Mouse (Mus musculus) urinary bladder, postnatal 36 days (tissue): ENCODE results near the gene Rnasel.
A peak's percentile ranks its signal among the peaks of the same experiment; 100 is the strongest.

Experiments
- DNase-seq, 2 experiments: peaks; one replicate each; pipeline ENCODE4 v3.0.0; 2022; ENCODE audit warnings: low spot score in 2 of 2, mixed read lengths in 1 of 2

The Rnasel gene

DNA sequence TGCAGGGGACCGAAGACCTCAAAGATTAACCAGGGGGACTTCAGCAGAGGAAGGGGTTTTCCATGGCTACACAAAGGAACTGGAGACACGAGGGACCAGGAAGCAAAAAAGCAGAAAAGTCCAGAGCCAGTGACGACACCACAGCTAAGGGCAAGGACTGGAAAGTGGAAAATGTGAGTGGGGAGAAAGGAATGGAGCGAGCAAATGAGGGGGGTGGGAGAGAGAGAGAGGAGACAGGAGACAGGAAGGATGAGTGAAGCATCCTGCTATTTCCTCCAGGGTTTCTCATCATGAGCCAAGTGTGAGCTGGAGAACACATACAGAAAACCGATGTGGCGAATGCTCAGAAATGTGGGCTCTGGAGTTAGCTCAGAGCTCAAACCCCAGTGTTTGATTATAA, 13.1 kb upstream of the Rnasel start:
- DNase-seq = no peak

DNA sequence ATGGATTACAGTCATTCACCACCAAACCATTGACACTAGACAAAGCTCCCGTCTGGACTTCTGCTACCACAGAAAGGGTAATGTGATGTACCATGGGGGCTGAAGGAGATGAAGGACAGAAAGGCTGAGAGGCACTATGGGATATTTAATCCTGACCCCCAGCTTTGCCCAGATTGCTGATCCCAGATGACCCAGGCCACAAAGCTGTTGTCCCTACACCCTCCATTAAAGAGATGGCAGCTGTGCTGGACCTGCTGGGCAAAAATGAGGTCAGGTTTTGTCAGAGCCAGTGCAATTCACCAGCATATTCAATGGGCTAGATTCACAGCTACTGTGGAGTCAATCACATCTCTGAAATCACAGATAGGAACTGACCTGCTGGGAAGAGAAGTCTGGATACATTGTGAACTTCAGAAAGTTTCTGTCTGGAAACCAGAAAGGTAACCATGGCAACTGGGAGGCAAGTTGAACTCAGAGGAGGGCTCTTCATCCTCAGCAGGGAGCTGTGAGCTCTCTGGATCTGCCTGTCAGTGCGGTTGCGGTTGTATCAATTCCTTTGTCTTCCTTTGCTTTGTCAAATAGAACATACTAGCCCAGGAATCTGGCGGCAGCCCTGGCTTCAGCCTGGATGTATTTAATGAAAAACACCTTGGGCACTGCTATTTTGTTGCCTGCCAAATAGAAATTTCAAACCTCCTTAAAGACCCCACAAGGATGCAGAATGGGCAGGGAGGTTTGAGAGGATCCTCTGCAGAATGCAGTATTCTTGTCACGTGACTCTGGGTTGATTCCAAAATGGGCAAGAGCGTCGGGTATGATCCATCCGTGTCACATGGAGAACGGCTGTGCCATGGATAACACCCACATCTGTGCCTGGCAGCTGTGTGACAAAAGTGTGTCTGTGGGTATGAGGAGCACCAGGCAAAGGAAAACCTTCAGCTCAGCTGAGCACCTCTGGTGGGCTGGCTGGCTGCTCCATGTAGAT, 11.8 kb upstream of the Rnasel start:
- no peak for DNase-seq

DNA sequence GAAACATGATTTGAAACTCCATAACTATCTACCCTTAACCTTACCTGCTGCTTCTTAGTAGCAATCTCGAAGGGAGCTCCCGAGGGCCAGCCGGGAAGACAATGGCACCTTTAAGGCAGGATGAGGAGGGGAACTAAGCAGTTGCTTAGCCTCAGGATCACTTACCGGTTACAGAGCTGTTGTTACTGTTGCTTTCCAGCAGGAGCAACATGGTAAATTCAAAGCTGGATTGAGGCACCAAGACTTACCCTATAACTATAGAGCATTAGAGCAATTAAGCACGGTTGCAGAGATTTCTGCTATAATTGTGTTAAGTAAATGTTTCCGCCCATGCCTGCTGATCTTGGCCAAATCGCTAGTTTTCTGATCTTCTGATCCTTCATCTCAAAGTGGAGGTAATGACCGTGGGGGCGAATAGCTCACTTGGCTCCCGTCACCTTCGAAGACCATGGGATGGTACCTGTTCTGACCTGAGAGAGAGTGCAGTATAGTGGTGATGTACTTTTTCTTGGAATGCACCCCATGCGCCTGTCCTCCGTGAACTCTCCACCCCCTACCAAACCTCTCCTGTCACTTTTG, 9.7 kb upstream of the Rnasel start:
- no peak for DNase-seq

DNA sequence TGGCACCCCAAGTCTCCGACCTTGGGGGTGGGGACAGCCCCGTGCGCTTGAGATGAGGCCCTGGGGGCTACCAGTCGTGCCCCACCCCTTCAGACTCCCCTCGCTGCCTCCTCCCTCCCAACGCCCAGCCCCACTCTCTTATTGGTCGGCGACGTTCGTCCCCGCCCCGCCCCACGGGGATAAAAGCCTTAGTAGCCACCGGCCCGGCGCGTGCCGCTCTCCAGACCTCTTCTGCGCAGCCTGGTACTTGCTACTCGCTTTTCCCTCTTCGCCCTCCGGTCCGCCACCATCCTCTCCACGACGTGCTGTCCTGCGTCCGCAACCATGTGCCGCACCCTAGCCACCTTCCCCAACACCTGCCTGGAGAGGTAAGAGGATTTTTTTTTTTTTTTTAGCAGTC, 9.1 kb upstream of the Rnasel start, which contains the start of gene Rgs16:
Gene Rgs16 (plus strand): TSS at position 205 of the 400 bp plus-strand sequence.
- DNase-seq = peak; percentile 60 to 79

DNA sequence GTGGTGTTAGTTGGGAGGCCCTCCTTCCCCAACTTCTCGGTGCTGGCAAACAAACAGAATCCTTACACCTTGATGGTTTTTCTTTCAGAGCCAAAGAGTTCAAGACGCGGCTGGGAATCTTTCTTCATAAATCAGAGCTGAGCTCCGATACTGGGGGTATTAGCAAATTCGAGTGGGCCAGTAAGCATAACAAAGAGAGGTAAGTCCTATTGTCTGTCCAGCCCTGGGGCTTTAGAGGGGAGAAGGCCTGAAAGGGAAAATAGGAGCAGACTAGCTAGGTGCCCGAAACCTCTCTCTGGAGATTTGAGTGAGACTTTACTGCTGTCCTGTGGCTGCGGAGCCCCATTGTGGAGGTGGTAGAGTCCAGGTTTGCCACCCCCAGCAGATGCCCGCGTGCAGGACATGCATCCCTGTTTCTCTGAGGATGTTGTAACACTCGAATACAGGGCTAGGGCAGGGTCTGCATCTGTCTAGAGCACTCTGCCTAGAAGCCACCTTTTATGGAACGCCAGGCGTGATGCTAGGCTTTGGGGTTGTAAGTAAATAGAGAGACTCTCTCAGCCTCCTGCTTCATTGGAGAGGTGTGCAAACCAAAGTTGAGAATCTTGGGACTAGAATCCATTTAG, 8.3 kb upstream of the Rnasel start:
- no peak for DNase-seq

DNA sequence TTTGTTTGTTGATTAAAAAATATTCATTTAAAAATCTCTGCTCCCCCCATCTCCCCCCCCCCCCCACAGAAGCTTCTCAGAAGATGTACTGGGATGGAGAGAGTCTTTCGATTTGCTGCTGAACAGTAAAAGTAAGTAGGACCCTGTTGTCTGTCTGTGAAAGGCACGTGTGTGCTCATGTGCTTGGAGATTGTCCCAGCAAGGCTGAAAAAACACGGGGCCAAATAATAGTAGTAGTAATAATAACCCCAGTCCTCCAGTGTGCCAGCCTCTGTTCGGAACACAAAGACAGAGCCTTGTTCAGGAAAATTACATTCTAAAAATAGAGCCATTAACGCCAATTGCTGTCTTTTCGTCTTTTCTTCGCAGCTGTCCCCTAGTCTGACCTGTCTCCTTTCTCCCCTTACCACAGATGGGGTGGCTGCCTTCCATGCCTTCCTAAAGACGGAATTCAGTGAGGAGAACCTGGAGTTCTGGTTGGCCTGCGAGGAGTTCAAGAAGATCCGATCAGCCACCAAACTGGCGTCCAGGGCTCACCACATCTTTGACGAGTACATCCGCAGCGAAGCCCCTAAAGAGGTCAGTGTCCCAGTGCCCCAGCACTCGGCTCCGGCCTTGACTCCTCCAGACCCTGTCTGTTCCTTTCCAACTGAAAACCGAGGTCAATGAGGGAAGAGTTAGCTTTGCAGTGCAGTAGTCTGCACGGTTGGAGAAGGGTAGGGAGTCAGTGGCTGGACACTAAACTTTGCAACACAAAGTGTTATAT, 7.5 kb upstream of the Rnasel start:
- DNase-seq = no peak

DNA sequence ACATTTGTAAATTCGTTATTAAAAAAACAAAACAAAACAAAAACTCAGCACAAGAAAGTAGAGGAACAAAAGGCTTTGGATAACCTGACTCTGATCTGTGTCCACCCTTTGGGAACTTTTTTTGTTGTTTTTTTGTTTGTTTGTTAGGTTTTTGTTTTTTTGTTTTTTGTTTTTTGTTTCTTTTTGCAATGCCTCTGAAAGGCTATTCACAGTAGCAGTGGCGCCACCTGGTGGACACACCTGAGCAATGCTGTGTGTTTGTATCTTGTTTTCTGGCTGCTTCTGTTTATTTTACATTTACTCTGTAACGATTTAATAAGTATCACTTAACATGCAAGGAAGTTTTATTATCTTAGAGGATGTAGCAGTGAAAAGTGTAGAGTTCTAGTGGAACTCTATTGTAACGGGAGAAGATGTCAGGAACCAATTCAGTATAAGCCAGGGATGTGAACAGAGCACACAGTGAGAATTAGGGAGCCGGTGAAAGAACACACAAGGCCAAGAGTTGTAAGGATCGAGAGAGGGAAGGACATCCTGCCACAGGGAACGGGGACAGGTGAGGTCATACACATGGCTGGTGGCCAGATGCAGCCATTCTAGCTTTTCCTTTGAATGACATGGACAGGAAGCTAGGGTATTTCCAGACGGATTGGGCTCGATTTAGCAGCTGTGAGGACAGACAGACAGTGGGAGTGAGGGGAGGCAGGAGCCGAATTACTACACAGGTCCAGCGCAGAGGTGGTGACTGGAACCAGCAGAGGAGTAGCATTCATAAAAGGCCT, 6.7 kb upstream of the Rnasel start:
- DNase-seq = peak in 1 of 2 experiments; percentile 78

DNA sequence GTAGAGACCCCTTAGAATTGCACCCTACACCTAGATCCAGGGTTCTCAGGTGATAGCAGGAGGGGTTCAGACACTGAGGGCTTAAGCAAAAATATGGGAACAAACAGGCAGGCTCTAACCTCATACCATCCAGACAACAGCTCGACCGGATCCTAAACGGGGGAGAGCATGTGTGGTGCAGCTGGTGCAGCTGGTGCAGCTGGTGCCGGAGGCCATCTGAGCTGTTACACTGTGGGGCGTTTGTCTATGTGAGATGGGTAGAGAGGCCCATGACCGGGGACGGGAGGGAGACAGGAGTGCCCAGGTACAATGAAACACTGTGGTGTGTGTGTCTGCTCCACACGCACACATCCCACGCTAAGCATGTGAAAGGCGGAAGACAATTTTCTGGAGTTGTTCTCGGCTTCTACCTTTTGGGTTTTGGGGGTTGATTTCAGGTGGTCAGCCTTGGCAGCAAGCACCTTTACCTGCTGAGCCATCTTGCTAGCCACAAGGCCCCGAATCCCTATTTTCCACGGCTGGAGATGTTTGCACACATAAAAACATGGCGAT, 3.0 kb upstream of the Rnasel start:
- no peak for DNase-seq

DNA sequence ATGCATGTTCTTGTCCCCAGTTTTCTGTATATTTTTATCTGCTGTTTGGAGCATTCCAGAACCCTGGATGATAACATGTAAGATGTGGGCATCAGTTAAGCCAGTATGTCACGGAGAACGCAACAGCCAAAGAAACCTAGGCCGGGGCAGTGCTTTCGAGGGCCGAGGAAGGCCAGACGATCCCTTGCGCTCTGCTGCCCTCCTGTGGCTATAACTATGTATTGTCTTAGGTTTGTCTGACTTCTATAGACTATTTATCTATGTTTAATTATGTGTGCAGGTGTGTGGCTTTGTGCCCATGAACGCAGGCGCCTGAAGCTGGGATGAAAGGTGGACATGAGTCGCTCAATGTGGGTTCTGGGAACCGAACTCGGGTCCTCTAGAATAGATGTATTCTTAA, 2.5 kb upstream of the Rnasel start:
- DNase-seq = peak; percentile 58 to 59

DNA sequence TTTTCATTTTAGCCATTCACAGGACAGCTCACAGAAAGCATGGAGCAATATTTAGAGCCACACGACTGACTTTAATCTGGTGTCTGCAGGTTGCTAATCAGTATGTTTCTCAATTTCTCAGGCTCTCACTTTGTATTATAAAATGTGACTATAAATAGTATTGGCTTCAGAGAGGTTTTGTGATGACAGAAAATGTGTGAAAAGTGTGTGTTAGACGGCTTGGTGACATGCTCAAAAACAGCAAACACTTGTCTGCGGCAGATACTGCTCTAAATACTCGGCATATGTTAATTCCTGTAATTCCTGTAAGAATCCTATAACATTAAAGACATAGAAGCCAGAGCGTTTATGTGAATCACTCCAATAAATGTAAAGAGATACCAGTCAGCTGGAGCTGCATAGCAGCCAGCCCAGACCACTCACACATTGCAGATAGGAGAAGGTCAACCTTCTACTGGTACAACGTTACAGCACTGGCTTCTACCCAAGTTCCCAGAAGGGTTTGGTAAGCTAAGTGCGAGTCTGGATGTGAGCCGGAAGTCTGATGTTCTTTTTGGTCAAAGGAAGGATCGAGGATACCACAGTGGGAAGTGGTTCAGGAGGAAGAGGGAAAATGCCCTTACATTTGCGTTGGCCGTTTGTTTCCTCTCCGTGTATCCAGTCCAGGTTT, 1.2 kb upstream of the Rnasel start:
- no peak for DNase-seq

DNA sequence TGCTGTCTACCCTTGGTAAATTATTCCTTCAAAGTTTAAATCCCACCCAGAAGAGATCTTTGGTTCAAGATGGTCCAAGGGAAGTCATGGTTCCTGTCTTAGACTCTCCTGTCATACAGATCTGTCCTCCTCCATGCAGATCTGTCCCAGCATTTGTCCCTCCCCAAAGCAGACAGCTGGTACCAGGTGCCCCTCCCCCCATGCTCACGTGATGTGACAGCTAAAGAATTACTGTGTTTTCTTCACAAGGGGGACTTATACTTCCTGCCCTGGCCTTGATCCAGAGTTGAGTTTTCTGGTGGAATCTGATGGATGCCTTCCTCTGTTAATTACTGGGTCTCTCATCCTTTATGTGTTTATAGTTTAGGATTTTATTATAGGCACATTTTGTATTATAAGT, 677 bp upstream of the Rnasel start:
- no peak for DNase-seq

DNA sequence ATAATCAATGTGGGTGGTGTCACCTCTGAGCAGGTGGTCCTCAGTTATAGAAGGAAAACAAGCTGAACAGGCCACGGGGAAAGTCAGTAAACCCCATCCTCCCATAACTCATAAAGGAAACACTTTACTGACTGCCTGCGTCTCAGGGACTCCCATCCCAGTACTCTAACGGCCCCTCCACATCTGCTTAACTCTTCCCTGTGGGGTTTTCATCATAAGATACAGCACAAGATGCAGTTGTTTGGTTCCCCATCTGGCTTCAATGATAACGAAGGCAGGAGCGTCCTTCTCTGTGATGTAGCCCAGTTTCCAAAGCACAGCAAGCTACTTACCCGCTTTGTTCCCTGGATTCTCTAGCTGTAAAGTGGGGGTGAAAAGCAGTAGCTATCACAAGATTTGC, 828 bp downstream of the Rnasel start:
- no peak for DNase-seq

DNA sequence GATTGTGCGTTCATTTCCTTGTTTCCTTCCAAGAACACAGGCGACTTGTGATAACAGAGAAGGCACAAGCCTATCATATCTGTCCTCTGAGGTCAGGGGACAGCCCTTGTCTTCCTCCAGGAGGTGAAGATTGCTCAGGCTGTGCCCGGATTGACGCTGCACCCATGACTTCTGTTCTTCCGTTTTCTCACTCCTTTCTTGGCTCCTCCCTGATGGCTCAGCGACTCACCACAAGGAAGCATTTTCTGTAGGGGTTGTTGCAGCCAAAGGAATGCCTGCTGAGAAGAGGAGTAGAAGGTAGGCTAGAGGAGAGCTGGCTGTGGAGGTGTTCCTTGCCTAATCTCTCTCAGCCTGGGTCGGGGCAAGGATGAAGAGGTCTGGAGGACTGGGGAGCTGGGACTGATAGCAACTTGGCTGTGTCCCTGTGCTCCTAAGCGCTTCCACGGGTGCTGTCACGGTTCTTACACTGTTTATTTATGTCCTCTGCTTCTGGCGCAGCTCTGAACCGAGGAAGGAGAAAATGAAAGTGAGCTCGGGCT, 2.6 kb downstream of the Rnasel start:
- peak; percentile 45 to 51 for DNase-seq

DNA sequence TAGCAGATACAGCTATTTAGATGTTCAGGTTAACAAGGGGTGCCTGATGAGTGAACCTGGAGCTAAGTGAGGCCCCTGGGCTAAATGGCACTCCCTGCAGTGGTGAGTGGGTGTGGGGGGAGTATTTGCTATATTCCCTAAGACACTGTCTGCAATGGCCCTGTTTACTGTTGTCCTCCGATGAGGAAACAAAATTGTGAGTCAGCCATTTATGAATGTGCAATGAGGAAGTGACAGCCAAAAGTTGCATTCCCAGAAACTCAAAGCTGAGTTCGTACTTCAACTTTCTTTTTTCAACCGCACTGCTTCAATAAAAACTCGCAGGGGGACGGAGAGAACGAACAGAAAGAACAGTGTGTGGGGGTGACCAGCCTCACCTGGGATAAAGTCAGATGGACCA, 3.3 kb downstream of the Rnasel start:
- DNase-seq = no peak

DNA sequence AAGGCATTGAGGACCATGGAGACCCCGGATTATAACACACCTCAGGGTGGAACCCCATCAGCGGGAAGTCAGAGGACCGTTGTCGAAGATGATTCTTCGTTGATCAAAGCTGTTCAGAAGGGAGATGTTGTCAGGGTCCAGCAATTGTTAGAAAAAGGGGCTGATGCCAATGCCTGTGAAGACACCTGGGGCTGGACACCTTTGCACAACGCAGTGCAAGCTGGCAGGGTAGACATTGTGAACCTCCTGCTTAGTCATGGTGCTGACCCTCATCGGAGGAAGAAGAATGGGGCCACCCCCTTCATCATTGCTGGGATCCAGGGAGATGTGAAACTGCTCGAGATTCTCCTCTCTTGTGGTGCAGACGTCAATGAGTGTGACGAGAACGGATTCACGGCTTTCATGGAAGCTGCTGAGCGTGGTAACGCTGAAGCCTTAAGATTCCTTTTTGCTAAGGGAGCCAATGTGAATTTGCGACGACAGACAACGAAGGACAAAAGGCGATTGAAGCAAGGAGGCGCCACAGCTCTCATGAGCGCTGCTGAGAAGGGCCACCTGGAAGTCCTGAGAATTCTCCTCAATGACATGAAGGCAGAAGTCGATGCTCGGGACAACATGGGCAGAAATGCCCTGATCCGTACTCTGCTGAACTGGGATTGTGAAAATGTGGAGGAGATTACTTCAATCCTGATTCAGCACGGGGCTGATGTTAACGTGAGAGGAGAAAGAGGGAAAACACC, 4.7 kb downstream of the Rnasel start:
- no peak for DNase-seq

DNA sequence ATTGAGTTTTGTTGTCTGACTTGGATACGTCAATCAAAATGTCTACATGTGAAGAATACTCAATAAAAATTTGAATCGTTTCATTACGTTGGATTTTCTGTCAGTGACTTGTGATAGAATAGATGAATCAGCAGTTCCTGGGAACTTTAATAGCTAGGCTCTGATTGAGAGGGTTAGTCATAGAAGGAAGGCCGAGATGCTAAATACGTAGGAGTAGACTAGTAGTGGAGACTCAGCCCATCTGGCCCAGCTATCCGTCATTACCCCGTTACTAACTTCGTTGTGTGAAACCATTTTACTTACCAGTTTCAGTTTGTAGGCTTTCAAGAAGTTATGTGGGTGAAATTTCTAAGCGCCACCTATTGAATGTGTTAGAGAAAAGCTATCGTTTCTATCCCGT, 14.9 kb downstream of the Rnasel start:
- no peak for DNase-seq

DNA sequence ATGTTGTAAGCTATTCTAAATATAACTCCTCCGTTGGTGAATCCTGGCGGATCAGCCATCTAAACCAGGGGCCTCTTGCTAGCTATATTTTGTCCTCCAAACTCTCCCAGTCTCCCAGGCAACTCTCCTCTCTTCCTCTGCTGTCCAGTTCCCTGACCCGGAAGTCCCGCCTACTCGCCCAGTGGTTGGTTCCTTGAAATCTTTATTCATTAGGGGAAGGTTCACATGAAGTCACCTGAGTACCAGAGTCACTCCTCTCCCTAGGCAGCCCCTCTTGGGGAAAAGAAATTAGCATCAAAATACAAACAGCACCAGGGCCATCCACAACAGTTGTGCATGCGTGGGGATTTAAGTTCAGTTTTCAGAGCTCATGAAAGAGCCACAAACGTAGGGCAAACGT, 17.1 kb downstream of the Rnasel start:
- no peak for DNase-seq

DNA sequence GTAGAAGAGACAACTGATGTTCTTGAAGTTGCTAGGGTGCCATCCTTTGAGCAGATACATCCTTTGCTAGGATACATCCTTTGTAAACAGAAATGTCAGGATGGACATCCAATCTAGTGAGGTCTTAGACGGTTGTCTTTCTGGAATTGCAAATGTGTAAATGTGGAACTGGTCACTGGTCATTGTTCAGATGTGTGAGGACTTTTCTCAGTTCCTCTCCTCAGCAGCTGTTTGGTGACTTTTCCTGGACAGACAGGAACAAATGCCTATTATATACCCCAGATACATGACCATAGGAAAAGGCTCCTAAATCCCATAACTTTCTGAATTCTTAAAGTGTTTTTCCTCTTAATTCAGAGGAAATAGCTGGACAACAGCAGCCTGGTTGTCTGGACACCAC, 18.1 kb downstream of the Rnasel start:
- no peak for DNase-seq

DNA sequence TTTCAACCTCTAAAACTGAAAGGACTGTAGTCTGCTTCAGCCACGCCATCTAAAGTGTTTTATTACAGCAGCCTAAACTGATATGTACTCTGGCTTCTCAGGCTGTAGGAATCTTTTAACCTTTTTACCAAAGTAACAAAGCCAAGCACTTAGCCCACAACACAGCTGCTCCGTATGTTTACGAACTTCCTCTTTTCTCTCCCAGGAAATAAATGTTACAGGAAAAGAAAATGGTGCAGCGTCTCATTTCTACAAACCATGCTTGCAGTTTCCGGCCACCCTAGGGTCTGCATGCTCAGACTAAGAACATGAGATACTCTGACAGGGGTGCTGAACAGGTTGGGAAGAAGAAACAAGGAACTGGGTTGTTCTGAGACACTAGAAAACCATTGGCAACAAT, 19.2 kb downstream of the Rnasel start:
- DNase-seq = no peak
